Mouse (Mus musculus) hindlimb bud, embryonic 11.5 days (tissue): Measurements from ENCODE around the gene Rad51b.

Experiments
- DNase-seq: peaks from one replicate; pipeline ENCODE4 v3.0.0-alpha.2; 2012; ENCODE audit warnings: low read depth, low spot score; ENCODE audit errors: extremely low spot score

Rad51b gene

GRCm38 (mm10) chr12:79514680-79515079, 217.6 kb downstream of the Rad51b start:
- DNase-seq = no peak

- DNase-seq = no peak
Observed at GRCm38 (mm10) chr12:79522374-79522773, 225.3 kb downstream of the Rad51b start.

- DNase-seq = no peak
Observed at GRCm38 (mm10) chr12:79524941-79525871, 228.1 kb downstream of the Rad51b start.

- no peak for DNase-seq
Observed at GRCm38 (mm10) chr12:79525872-79526271, 228.8 kb downstream of the Rad51b start.

GRCm38 (mm10) chr12:79527222-79527621, 230.1 kb downstream of the Rad51b start:
- DNase-seq = no peak

GRCm38 (mm10) chr12:79530275-79530902, 233.3 kb downstream of the Rad51b start:
- DNase-seq = no peak

GRCm38 (mm10) chr12:79531809-79532798, 235.0 kb downstream of the Rad51b start:
- DNase-seq = peak; percentile 61

- DNase-seq = peak; percentile 71
Observed at GRCm38 (mm10) chr12:79534778-79535177, 237.7 kb downstream of the Rad51b start.

GRCm38 (mm10) chr12:79535532-79536437, 238.7 kb downstream of the Rad51b start:
- DNase-seq = peak; percentile 79

GRCm38 (mm10) chr12:79540176-79540575, 243.1 kb downstream of the Rad51b start:
- no peak for DNase-seq

- DNase-seq = no peak
Observed at GRCm38 (mm10) chr12:79541581-79541980, 244.5 kb downstream of the Rad51b start.

- no peak for DNase-seq
Observed at GRCm38 (mm10) chr12:79545063-79545462, 248.0 kb downstream of the Rad51b start.

GRCm38 (mm10) chr12:79547556-79547955, 250.5 kb downstream of the Rad51b start:
- no peak for DNase-seq

- DNase-seq = no peak
Observed at GRCm38 (mm10) chr12:79548607-79549330, 251.7 kb downstream of the Rad51b start.

GRCm38 (mm10) chr12:79550049-79550682, 253.1 kb downstream of the Rad51b start:
- no peak for DNase-seq

GRCm38 (mm10) chr12:79551274-79551673, 254.2 kb downstream of the Rad51b start:
- DNase-seq = no peak

GRCm38 (mm10) chr12:79553056-79553455, 256.0 kb downstream of the Rad51b start:
- no peak for DNase-seq

- no peak for DNase-seq
Observed at GRCm38 (mm10) chr12:79557904-79558303, 260.8 kb downstream of the Rad51b start.

GRCm38 (mm10) chr12:79558711-79559110, 261.6 kb downstream of the Rad51b start:
- no peak for DNase-seq
